Mouse (Mus musculus) lung, adult 2 months (tissue): ENCODE results near the gene Zfp362.

Experiments used
- CTCF ChIP-seq: fragments of 200-500 bp; IDR thresholded peaks from 2 replicates; pipeline ENCODE4 v1.5.1; 2011; ENCODE audit warnings: mild to moderate bottlenecking, low read length, control low read depth; ENCODE audit not compliant: insufficient read depth
- POLR2A ChIP-seq: fragments of 200-500 bp; IDR thresholded peaks from 2 replicates; pipeline ENCODE4 v1.6.1; 2011; ENCODE audit warnings: low read depth, mild to moderate bottlenecking, control low read depth, low read length, borderline replicate concordance; ENCODE audit errors: extremely low read depth

DNA sequence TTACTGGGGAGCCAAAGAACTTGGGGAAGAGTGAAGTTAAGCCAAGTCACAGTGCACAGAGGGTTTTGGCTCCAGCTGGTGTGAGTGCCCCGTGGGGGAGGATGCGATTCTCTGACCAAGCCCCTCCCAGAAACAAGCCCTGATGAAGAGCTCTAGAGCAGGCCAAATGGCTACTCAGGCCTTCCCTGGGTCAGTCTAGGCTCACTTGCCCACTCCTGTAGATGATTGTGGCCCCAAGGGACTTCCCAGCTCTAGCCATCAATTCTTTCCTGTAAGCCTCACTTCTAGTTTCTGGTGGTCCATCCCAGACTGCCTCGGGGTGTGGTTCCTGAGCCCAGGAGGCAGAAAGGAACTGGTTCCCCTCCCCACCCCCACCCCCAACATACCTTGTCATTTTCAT is 50.8 kb downstream of the Zfp362 start, which contains the start of gene A3galt2:
- no peak for TF ChIP-seq CTCF
- TF ChIP-seq POLR2A: no peak
